Mouse (Mus musculus) kidney, adult 2 months (tissue): ENCODE data around the gene Srcin1.

Source experiments
- CTCF ChIP-seq: fragments of 200-500 bp; conservative IDR thresholded peaks from 2 replicates; pipeline ENCODE4 v1.5.1; 2011; ENCODE audit warnings: low read depth, mild to moderate bottlenecking, control low read depth, low read length, moderate library complexity, mixed read lengths; ENCODE audit not compliant: insufficient read depth, insufficient read length
- POLR2A ChIP-seq: fragments of 200-500 bp; IDR thresholded peaks from one replicate; pipeline ENCODE4 v1.6.1; 2011; ENCODE audit warnings: low read depth, low read length, control low read depth

- TF ChIP-seq CTCF = no peak
- TF ChIP-seq POLR2A = no peak
Observed at GRCm38 (mm10) chr11:97471276-97471675, 104.7 kb downstream of the Srcin1 start.
